Mouse (Mus musculus) ES-Bruce4 (cell line): Measurements from ENCODE around the gene Fancc. TPM values are rescaled to one million over a fixed set of nuclear protein-coding genes. Genes with fewer than 3 reads are reported as not detected.
A peak's percentile ranks its signal among the peaks of the same experiment; 100 is the strongest.

ENCODE experiments used
- H3K27ac ChIP-seq: 2 replicates; pipeline ENCODE4 v1.5.1; 2012; ENCODE audit warnings: low read length, inconsistent platforms; ENCODE audit not compliant: insufficient read depth
- H3K27me3 ChIP-seq: 2 replicates; pipeline ENCODE4 v1.6.1; 2012; ENCODE audit warnings: mild to moderate bottlenecking, low read length, inconsistent platforms; ENCODE audit not compliant: control insufficient read depth, poor library complexity, insufficient read depth, severe bottlenecking
- H3K36me3 ChIP-seq: 2 replicates; pipeline ENCODE4 v1.6.1; 2012; ENCODE audit warnings: inconsistent platforms, mild to moderate bottlenecking, low read length, moderate library complexity; ENCODE audit not compliant: control insufficient read depth, poor library complexity, insufficient read depth, severe bottlenecking
- H3K4me1 ChIP-seq: one replicate; pipeline ENCODE4 v1.8.1; 2011; ENCODE audit warnings: low read length; ENCODE audit not compliant: control insufficient read depth, insufficient read depth
- H3K4me3 ChIP-seq: 2 replicates; pipeline ENCODE4 v1.5.1; 2011; ENCODE audit warnings: low read depth, mild to moderate bottlenecking, low read length
- H3K9ac ChIP-seq: 2 replicates; pipeline ENCODE4 v1.6.1; 2012; ENCODE audit warnings: low read depth, mild to moderate bottlenecking, inconsistent platforms; ENCODE audit not compliant: poor library complexity, severe bottlenecking
- H3K9me3 ChIP-seq: replicated peaks from 2 replicates; pipeline ENCODE4 v1.6.1; 2012; ENCODE audit warnings: mild to moderate bottlenecking, low read length, inconsistent platforms; ENCODE audit not compliant: control insufficient read depth, poor library complexity, insufficient read depth, severe bottlenecking
- CTCF ChIP-seq: IDR thresholded peaks from one replicate; pipeline ENCODE4 v1.8.1; 2011; ENCODE audit warnings: low read depth, low read length
- EP300 ChIP-seq: IDR thresholded peaks from 2 replicates; pipeline ENCODE4 v1.6.1; 2011; ENCODE audit warnings: low read depth, low read length; ENCODE audit not compliant: insufficient read depth
- POLR2A ChIP-seq: IDR thresholded peaks from one replicate; pipeline ENCODE4 v1.8.1; 2011; ENCODE audit warnings: low read length; ENCODE audit not compliant: insufficient read depth
- polyA plus RNA-seq: library from polyadenylated mRNA; stranded (reverse); fragments of >200 nt; gene quantifications from 2 replicates; pipeline ENCODE4 v1.2.4, GENCODE M21; 2011; ENCODE audit warnings: low read depth; ENCODE audit not compliant: missing spikeins, insufficient read depth, insufficient read length

Fancc gene
- polyA plus RNA-seq, 1 experiment: 13.3 TPM

GRCm38 (mm10) chr13:63335421-63336134, 161.5 kb downstream of the Fancc start:
- no peaks in the 10 kb centered on the region for H3K4me1 ChIP-seq
- TF ChIP-seq EP300: no peak
- TF ChIP-seq CTCF: peak; percentile 67

GRCm38 (mm10) chr13:63332576-63333300, 164.3 kb downstream of the Fancc start:
- Histone ChIP-seq H3K4me1 (peaks cover 3% of the 10 kb centered on the region), H3K9me3 (no peaks in the 10 kb centered on the region), H3K4me3 (no peak overlapping the region), H3K27ac (no peak overlapping the region), H3K36me3 (no peaks in the 10 kb centered on the region), H3K9ac (no peak overlapping the region), H3K27me3 (no peaks in the 10 kb centered on the region)
- no peak for TF ChIP-seq CTCF
- TF ChIP-seq EP300: no peak
- TF ChIP-seq POLR2A: no peak

More at GRCm38 (mm10) chr13:63335421-63336134, 161.5 kb downstream of the Fancc start:
- H3K9me3 ChIP-seq: no peaks in the 10 kb centered on the region
- H3K9ac ChIP-seq: no peak overlapping the region
- no peak overlapping the region for H3K4me3 ChIP-seq
- no peaks in the 10 kb centered on the region for H3K36me3 ChIP-seq
- no peak overlapping the region for H3K27ac ChIP-seq
- H3K27me3 ChIP-seq: no peaks in the 10 kb centered on the region

- Histone ChIP-seq H3K4me1 (peaks cover 3% of the 10 kb centered on the region), H3K36me3 (no peaks in the 10 kb centered on the region), H3K9me3 (no peaks in the 10 kb centered on the region), H3K9ac (no peak overlapping the region), H3K4me3 (no peak overlapping the region), H3K27ac (no peak overlapping the region), H3K27me3 (no peaks in the 10 kb centered on the region)
- peak; percentile 48 for TF ChIP-seq CTCF
- no peak for TF ChIP-seq EP300
- TF ChIP-seq POLR2A: no peak
Observed at GRCm38 (mm10) chr13:63331379-63331778, 165.7 kb downstream of the Fancc start.

GRCm38 (mm10) chr13:63330236-63330860, 166.7 kb downstream of the Fancc start:
- Histone ChIP-seq H3K4me3 (no peak overlapping the region), H3K4me1 (peaks cover 3% of the 10 kb centered on the region), H3K36me3 (no peaks in the 10 kb centered on the region), H3K9ac (no peak overlapping the region), H3K27me3 (no peaks in the 10 kb centered on the region), H3K27ac (no peak overlapping the region), H3K9me3 (no peaks in the 10 kb centered on the region)
- TF ChIP-seq CTCF (no peak), EP300 (peak; percentile 59; the same call in 1 of the 2 replicates)

- Histone ChIP-seq H3K36me3 (no peaks in the 10 kb centered on the region), H3K4me3 (no peak overlapping the region), H3K9ac (no peak overlapping the region), H3K27ac (no peak overlapping the region), H3K9me3 (no peaks in the 10 kb centered on the region), H3K4me1 (peaks cover 7% of the 10 kb centered on the region), H3K27me3 (no peaks in the 10 kb centered on the region)
- TF ChIP-seq CTCF: no peak
- no peak for TF ChIP-seq EP300
- TF ChIP-seq POLR2A: no peak
Observed at GRCm38 (mm10) chr13:63326015-63326414, 171.1 kb downstream of the Fancc start.
